Mouse (Mus musculus): ENCODE results near the gene Nus1.

- TF ChIP-seq CTCF (IDR thresholded peaks at IDR 0.05; ENCODE audit: borderline replicate concordance, insufficient read depth, low read length) (no peak), POLR2A (IDR thresholded peaks at IDR 0.05; ENCODE audit: low read depth, low read length) (no peak)
Observed at GRCm38 (mm10) chr10:52415020-52415419, 2.3 kb upstream of the Nus1 start.

Measured in embryonic fibroblast, embryonic 13.5 days (primary cell).